Mouse (Mus musculus) layer of hippocampus, postnatal 36 days (tissue): ENCODE results near the gene Slc39a13. TPM values are rescaled to one million over a fixed set of nuclear protein-coding genes. Genes with fewer than 3 reads are reported as not detected.
A peak's percentile ranks its signal among the peaks of the same experiment; 100 is the strongest.
"Not testable (repeated sequence)": the region's sequence is repeated elsewhere in the genome, so short reads cannot be mapped to it uniquely, and the experiment has no call there.

Experiments used
- DNase-seq, 2 experiments: peaks; one replicate each; pipeline ENCODE4 v3.0.0; 2022
- total RNA-seq, 2 experiments: library from RNA; stranded (reverse); gene quantifications; 2 replicates each; pipeline ENCODE4 v1.2.3; 2021

The Slc39a13 gene
- total RNA-seq, 2 experiments from 2014 or later, result 27.2 to 32.2 TPM

DNA sequence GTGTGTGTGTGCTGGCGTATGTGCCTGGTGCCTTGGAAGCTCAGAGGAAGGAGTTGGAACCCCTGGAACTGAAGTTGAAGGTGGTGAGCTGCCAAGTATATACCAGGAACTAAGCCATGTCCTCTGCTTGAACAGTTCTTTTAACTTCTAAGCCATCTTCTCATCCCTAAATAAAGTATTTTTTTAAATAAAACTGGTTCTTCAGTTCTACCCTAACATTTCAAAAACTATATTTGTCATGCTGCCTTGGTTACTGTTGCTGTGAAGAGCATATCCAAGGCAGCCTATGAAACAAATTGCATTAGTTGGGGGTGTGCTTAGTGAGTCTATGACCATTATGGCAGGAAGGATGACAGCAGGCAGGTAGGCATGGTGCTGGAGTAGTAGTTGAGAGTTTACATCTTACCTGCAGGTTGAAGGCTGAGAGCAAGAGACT lies 45.1 kb downstream of the Slc39a13 start:
- DNase-seq, result peak in 1 of 2 experiments; percentile 21

DNA sequence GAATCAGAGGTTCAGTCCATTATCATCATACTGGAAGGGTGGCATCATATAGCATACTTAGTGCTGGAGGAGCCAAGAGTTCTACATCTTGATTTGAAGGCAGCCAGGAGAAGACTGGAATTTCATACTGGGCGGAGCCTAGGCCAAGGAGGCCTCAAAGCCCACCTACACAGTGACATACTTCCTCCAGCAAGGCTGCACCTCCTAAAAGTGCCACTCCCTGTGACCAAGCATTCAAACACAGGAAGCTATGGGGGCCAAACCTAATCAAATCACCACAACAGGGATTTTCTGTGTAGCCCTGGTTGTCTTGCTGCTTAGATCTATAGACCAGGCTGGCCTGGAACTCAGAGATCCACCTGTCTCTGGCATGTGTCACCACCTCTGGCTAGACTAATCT lies 46.3 kb downstream of the Slc39a13 start:
- no peak for DNase-seq

DNA sequence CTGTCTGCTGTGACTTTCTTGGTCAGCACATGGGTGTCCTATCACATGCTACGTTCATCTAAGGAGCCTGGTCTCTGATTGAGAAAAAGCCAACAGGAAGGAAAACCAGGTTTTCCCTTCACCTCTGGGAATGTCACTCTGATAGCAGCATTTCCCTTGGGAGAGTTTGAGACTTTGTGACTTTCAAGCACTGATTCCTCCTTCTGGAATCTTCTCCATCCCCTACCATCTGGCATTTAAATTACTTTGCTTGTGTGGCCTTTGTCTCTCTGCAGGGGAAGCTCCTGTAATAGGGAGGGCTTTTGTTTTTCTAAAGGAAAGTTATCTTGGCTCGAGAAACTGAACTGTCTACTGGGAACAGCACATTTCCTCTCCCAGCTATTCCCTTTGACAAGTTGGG lies 47.1 kb downstream of the Slc39a13 start:
- DNase-seq, result no peak

DNA sequence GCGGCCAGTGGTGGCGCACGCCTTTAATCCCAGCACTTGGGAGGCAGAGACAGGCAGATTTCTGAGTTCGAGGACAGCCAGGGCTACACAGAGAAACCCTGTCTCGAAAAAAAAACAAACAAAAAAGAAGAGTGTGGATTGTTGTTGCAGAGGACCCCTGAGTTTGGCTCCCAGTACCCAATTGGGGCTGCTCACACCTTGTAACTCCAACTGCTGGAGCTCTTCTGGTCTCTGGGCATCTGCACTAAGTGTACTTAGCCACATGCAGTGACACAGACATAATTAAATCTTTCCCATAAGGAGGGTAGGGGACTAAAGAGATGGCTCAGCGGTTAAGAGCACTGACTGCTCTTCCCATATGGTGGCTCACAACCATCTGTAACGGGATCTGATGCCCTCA lies 48.0 kb downstream of the Slc39a13 start:
- DNase-seq, result not testable (repeated sequence)

DNA sequence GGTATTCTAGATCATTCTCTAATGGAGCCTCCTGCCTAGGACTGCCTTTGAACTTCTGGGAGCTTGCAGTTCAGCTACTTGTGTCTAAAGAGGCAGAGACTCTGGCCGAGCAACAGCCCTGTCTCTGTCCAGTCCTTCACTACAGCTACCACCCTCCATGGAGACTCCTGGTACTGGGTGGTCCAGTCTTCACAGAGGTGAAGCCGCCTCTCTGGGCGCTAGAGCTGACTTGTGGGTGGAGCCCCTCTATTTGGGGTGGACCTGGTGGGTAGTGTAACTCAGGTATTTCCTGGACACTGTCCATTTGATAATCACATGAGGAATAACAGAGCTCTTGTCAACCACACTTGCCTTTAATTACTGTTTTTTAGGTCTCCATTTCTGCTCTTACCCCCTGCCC lies 50.3 kb downstream of the Slc39a13 start:
- DNase-seq, result no peak

DNA sequence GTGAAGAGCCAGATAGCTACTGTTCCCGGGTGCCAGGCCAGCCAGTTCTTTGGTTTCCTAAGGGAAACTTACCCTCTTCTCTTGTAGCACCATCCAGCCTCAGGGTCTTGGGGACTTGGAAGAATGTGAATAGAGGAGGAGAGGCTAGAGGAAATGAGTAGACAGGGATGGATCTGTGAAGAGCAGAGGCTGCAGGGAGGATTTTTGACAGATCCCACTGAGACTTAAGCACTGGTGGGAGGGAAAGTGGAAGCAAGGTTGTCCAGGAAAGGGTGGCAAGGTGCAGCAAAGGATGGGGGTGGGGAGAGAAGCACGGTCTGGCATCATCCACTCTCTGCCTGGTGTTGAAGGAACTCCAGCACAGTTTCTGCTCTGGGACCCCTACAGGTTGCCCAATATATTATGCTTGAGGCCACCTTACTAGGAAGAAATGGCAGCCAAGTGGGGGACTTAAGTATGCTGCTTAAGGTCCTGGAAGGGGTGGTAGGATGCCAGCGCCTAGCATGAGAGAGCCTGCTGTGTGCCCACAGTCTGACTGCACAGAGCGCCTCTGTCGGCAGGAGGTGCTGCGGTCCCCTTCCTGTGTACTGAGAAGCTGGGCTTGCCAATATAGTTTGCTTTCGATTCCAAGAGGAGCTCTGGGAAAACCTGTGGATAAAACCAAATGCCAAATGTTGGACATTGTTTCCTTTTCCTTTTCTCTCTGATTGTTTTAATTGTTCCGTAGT lies 52.0 kb downstream of the Slc39a13 start:
- peak; percentile 15 to 42 for DNase-seq

DNA sequence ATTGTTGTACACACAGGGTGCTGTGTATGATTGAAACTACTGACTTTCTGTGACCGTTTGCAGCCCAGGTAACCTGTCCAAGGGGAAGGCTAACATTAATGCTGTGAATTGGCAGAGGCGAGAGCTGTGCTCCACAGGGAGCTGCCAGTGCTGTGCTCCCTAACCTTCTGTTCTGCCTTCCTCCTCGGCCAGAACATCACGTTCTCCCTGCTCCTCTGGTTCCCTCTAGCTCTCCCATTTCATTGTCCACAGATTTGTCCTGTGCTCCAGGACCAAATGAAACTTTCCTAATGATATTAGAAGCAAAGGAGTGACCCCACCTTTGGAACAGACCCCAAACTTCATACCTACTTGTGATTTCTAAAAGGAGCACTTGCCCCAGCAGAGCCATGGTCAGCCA lies 54.8 kb downstream of the Slc39a13 start:
- no peak for DNase-seq

DNA sequence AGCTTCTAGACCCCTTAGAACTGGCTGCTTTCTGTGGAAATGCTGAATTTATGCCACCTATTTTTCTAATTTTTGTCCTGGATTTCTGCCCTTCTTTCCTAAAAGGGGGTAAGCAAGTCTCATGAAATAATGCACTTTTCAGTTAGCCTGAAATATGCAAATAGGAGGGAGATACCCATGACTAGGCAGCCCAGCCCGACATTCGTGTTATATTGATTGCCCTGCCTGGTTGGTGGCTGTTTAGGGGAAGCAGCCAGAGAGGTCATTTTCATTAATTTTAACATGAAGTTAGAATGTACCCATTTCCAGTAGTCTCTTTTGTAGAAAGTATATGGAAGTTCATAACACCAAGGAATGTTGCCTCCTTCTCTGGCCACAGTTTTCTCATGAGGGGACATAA lies 56.3 kb downstream of the Slc39a13 start:
- no peak for DNase-seq

Other genes with a start within 250 kb of the Slc39a13 start
- 100 to 1,000 TPM; 120 to 137 TPM for gene Mtch2, start 223.3 kb downstream of the Slc39a13 start, total RNA-seq
- gene C1qtnf4, start 184.6 kb downstream of the Slc39a13 start, total RNA-seq, result 100 to 1,000 TPM; 195 to 200 TPM
- 10 to 100 TPM; 34.0 to 44.0 TPM for gene Kbtbd4, start 165.7 kb downstream of the Slc39a13 start, total RNA-seq
- gene Ndufs3, start 165.6 kb downstream of the Slc39a13 start, total RNA-seq, result 100 to 1,000 TPM; 228 to 253 TPM
- 100 to 1,000 TPM; 148 to 152 TPM for gene Celf1, start 130.0 kb downstream of the Slc39a13 start, total RNA-seq
- under 1 TPM; 0.22 to 0.61 TPM for gene Rapsn, start 34.8 kb downstream of the Slc39a13 start, total RNA-seq
- gene Psmc3, start 16.4 kb downstream of the Slc39a13 start, total RNA-seq, result 100 to 1,000 TPM; 207 to 228 TPM
- gene Spi1, start 12.0 kb upstream of the Slc39a13 start, total RNA-seq, result 1 to 10 TPM; 3.9 to 4.1 TPM
- under 1 TPM; 0.10 to 0.25 TPM for gene Mybpc3, start 47.7 kb upstream of the Slc39a13 start, total RNA-seq
- 100 to 1,000 TPM; 246 to 247 TPM for gene Madd, start 113.4 kb upstream of the Slc39a13 start, total RNA-seq
- 1 to 10 TPM; 5.1 to 7.7 TPM for gene Nr1h3, start 132.4 kb upstream of the Slc39a13 start, total RNA-seq
- 10 to 100 TPM; 52.7 to 56.4 TPM for gene Acp2, start 132.5 kb upstream of the Slc39a13 start, total RNA-seq
- 1 to 10 TPM; 9.3 to 9.8 TPM for gene Ddb2, start 166.6 kb upstream of the Slc39a13 start, total RNA-seq
- gene Pacsin3, start 185.5 kb upstream of the Slc39a13 start, total RNA-seq, result 10 to 100 TPM; 23.8 to 30.1 TPM
- 10 to 100 TPM; 68.9 to 73.8 TPM for gene Arfgap2, start 194.6 kb upstream of the Slc39a13 start, total RNA-seq